Mouse (Mus musculus) right cerebral cortex, postnatal 10 days (tissue): ENCODE measurements around the gene Ppig.

Experiments
- DNase-seq, 2 experiments: peaks; one replicate each; pipeline ENCODE4 v3.0.0; 2021; ENCODE audit warnings: low spot score in 2 of 2

Gene Ppig

GRCm38 (mm10) chr2:69760980-69761379 lies 38.6 kb downstream of the Ppig start:
- DNase-seq, result no peak

DNA sequence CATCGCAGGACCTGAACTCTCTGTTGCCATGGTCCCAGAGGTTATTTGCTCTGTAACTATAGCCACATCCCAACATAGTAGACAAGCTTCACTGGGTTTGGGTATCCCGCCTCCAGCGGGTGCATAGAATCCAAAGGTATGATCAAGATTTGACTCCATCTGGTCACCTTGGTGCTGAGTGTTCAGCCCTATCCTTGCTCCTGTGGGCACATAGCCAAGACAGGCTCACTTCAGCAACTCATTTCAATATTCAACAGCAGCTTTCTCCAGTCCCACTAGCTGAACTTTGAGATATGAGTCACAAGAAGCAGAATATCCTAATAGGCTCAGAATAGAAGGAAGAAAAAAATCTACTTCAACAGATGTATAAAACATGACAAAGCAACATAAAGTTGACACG lies 41.0 kb downstream of the Ppig start:
- no peak for DNase-seq

DNA sequence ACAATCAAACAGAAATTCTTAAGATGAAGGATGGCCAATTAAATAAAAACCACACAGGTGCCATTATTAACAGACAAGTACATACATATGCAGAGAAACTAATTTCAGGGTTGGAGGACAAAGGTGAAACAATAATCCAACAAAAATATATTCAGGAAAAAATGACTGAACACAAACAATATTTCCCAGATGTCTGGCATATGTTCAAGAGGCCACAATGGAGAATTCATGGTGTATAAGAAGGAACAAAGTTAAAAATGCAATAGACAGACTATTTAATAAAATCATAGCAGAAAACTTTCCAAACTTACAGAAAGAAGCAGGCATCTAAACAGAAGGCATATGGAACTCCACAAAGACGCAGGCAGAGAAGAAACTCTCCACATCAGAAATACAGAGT lies 42.4 kb downstream of the Ppig start:
- DNase-seq, result no peak

- peak; percentile 75 to 84 for DNase-seq
Measured at GRCm38 (mm10) chr2:69773331-69773730, 51.0 kb downstream of the Ppig start.

GRCm38 (mm10) chr2:69777985-69778835 lies 55.9 kb downstream of the Ppig start:
- peak; percentile 46 to 72 for DNase-seq

DNA sequence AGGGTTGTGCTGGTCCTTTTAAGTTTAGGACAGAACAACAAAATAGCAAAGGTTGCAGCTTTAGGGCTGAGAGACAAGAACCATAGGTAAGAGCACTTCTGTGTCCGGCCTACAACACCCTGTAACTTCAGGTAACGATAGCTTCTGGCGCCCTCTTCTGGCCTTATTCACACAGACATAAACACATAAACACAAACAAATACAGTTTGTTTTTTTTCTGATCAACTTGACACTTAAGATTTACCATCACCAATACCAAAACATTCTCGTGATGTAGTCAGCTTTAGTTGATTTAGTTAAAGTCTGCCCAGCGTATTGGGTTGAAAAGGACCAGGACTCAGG lies 56.5 kb downstream of the Ppig start:
- no peak for DNase-seq

GRCm38 (mm10) chr2:69788974-69789373 lies 66.6 kb downstream of the Ppig start:
- no peak for DNase-seq

- peak; percentile 99 to 100 for DNase-seq
Measured at GRCm38 (mm10) chr2:69789429-69790069, 67.2 kb downstream of the Ppig start, which contains the start of the genes Ccdc173 and Phospho2. Gene Ccdc173 (minus strand): TSS chr2:69789575. Gene Phospho2 (plus strand): TSS chr2:69789623.

GRCm38 (mm10) chr2:69790285-69790684 lies 67.9 kb downstream of the Ppig start:
- DNase-seq, result peak; percentile 80 to 89

GRCm38 (mm10) chr2:69790722-69791121 lies 68.4 kb downstream of the Ppig start:
- no peak for DNase-seq

- DNase-seq, result peak in 1 of 2 experiments; percentile 53
Measured at GRCm38 (mm10) chr2:69802911-69803312, 80.6 kb downstream of the Ppig start.
